Mouse (Mus musculus) left cerebral cortex, postnatal 10 days (tissue): Measurements from ENCODE around the gene Gsap. TPM values are rescaled to one million over a fixed set of nuclear protein-coding genes. Genes with fewer than 3 reads are reported as not detected.
"Not testable (repeated sequence)": the region's sequence is repeated elsewhere in the genome, so short reads cannot be mapped to it uniquely, and the experiment has no call there.

Experiments used
- DNase-seq, 2 experiments: peaks; one replicate each; pipeline ENCODE4 v3.0.0; 2021 to 2022; ENCODE audit warnings: low spot score in 2 of 2, mixed read lengths in 1 of 2; ENCODE audit errors: extremely low spot score in 1 of 2
- intact Hi-C: fragments of 180-260 bp; cut with DNase I; formaldehyde crosslinking; loops from one replicate; pipeline ENCODE4 v1.15.1; 2025
- total RNA-seq, 2 experiments: library from RNA; stranded (reverse); gene quantifications; 2 replicates each; pipeline ENCODE4 v1.2.3; 2021

Gene Gsap
- total RNA-seq, 2 experiments from 2014 or later, result 4.7 to 5.1 TPM

- DNase-seq, result no peak
- intact Hi-C loops, result no loop called here
Measured at GRCm38 (mm10) chr5:21283356-21284062, 97.5 kb downstream of the Gsap start.

DNA sequence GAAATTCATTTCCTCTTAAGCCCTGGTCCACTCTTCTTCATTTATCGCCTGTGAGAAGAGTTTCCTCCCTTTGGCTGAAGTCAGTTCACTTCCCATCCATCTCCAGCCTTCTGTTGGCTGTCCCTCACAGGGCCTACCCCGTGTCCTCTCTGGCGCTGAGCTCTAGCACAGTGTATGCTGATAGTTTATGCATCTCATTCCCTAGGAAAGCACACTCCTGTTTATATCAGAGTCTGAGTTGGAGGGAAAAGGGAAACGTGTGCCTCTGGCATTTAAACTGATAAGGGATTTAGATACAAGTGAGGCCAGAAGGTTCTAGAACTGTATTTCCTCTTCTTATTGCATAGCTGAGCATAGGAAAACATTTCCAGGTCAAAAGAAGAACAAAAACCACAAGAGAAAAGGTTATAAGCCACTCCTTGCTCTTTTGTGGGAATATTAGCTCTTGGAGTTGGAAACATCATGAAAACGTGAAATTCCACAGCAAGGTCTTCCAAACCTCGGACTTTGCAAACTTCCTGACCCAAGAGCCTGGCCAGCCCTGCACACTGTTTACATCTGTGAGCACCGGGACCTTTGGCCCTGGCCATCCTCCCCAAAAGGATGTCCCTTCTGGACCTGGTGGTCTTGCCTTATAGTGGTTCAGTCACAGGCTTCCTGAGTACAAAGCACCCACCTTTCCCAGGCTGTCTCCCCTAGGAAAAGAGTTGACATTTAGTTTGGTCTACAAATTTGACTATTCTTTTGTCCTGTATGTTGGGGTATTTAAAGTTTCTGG is 102.8 kb downstream of the Gsap start:
- intact Hi-C loops, result no loop called here

GRCm38 (mm10) chr5:21290594-21290993 is 104.5 kb downstream of the Gsap start:
- intact Hi-C loops, result no loop called here
- no peak for DNase-seq

More for the DNA sequence above, 102.8 kb downstream of the Gsap start:
- no peak for DNase-seq

DNA sequence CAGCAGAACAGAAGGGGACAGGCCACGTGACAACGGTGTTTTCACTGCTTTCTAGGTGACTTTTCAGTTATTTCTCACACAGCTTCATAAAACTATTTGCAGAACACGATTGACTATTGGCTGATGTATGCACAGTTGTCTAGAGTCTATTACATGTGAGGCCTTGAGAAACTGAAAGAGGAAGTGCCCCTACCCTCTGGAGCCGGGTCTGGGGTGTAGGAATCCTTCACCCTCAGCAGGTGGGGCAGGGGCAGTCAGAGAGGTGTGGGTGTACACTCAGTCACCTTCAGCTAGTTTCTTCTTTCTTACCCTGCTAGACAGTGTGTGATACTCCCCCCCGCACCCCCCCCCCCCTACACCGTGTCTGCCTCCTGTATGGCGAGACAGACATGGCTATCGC is 109.6 kb downstream of the Gsap start:
- DNase-seq, result no peak
- intact Hi-C loops, result no loop called here

GRCm38 (mm10) chr5:21299076-21299755 is 113.2 kb downstream of the Gsap start:
- intact Hi-C loops, result no loop called here
- DNase-seq, result no peak

- intact Hi-C loops, result no loop called here
Measured at GRCm38 (mm10) chr5:21300058-21300457, 114.0 kb downstream of the Gsap start.

GRCm38 (mm10) chr5:21301011-21301410 is 115.0 kb downstream of the Gsap start:
- peak in 1 of 2 experiments; percentile 57 for DNase-seq
- intact Hi-C loops, result no loop called here

More at GRCm38 (mm10) chr5:21300058-21300457, 114.0 kb downstream of the Gsap start:
- DNase-seq, result no peak

DNA sequence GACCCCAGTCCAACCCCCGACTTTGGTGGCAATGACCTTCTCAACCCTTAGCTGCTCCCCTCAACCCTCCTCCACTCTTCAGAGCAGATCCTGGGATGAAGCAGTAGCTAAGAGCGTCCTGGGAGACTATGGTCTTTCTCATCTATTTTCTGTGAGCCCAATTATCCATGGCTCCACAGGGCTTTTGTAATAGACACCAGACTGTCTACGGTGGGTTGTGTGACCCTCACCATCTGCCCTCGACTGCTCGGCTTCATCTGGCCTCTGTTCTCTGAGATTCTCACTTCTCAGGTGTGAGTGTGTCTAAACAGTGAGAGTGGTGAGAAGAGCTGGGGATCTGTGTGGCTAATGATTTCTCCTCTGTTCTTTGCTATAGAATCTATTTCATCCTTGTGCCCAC is 121.1 kb downstream of the Gsap start:
- intact Hi-C loops, result no loop called here
- no peak for DNase-seq

DNA sequence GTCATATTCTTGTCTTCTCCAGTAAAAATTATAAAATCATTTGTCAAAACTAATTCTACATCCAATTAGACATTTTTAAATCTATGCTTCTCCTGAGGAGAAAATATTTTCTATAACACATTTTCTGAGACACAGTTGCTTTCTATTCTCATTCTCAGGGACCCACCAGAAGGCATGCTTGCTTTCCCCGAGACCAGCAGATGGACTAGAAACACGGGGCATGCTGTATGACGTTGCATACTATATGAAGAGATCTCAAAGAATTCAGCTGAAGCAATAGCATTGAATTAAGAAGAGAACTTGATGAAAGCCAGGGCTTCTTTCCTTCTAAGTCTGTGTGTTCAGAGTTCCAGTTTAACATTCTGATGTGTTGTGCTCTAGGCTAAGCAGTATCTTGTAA is 128.6 kb downstream of the Gsap start:
- intact Hi-C loops, result no loop called here

DNA sequence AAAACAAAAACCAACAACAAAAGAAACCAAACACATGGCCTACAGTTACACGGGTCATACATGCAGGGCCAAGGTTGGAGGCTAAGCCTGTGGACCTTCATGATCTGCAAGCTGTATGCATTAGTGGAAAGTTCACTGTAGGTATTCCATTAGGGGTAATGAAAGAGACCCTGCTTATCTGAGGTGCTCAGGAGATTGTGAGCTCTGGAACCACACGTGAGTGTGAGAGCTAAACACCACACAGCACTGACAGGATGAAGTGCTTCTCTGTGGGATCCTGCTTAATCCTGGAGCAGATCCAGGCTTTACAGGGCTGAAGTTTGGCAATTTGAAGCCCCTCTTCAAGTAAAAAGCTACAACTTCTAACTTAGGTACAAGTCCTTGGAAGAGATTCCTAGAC is 134.1 kb downstream of the Gsap start:
- no peak for DNase-seq
- intact Hi-C loops, result no loop called here

More for the DNA sequence above, 128.6 kb downstream of the Gsap start:
- DNase-seq, result peak in 1 of 2 experiments; percentile 30

DNA sequence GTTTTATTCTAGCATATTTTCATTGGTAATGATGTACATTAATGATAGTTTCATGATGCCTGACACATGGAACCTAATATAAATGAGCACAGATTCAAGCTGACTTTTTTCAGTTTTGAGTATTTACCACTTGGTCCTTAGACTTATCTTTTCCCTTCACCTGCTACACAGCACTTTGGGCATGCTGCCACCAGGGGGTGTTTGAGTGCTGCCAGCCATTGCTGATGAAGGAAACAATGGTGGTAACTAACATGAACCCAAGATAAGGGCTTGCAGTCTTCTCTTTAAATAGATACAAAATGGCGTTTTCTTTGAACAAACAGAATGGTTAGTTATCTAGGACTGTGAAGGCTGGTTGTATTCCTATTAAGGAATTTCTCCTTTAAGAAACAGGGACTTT is 140.4 kb downstream of the Gsap start:
- intact Hi-C loops, result no loop called here
- peak in 1 of 2 experiments; percentile 48 for DNase-seq

DNA sequence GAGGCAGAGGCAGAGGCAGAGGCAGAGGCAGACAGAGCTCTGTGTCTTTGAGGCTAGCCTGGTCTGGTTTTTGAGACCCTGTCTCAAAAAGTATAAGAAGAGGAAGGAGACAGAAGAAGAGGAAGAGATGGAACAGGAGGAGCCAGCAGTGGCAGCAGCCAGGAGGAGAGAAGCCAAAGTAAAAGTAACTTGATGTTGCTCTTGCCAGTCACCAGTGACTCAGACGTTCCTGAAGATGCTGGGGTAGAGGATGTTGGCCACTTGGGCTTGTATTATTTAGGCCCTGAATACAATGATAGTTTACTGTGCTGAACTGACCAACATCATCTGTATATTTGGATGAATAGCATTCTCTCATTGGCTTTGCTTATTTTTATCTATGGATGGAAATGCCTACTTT is 142.5 kb downstream of the Gsap start:
- intact Hi-C loops, result no loop called here

GRCm38 (mm10) chr5:21329672-21330665 is 143.9 kb downstream of the Gsap start:
- intact Hi-C loops, result loop anchor here (5.0 kb wide), 1 partner anchor 82 kb away; no protein-coding TSS in a partner anchor
- DNase-seq, result no peak

More for the DNA sequence above, 142.5 kb downstream of the Gsap start:
- DNase-seq, result no peak

DNA sequence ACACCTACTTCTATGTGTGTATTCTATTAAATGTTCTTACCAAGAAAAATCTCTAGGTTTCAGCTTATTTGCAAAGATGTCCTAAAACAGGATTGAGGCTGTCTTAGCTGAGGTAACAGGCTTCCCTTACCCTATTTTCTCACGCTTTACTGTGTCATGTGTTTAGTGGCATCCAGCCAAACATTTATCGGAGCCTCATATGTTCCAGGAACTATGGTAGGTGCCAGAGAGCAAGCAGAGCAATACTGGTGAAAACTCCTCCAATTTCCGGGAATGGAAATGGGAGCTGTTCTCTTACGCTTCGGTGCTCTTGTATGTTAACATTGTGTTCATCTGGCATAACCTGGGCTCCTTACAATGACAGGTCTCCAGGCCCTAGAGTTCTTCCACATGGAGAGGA is 145.6 kb downstream of the Gsap start:
- intact Hi-C loops, result loop anchor here (5.0 kb wide), 1 partner anchor 81 kb away; no protein-coding TSS in a partner anchor
- DNase-seq, result no peak

- intact Hi-C loops, result loop anchor here (5.0 kb wide), 1 partner anchor 80 kb away; no protein-coding TSS in a partner anchor
- no peak for DNase-seq
Measured at GRCm38 (mm10) chr5:21332119-21332518, 146.1 kb downstream of the Gsap start.

DNA sequence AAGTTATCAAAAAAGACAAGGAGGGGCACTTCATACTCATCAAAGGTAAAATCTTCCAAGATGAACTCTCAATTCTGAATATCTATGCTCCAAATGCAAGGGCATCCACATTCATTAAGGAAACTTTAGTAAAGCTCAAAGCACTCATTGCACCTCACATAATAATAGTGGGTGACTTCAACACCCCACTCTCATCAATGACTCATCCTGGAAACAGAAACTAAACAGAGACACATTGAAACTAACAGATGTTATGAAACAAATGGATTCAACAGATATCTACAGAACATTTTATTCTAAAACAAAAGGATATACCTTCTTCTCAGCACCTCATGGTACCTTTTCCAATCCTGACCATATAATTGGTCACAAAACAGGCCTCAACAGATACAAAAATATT is 156.2 kb downstream of the Gsap start:
- DNase-seq, intact Hi-C loops: not testable (repeated sequence)

DNA sequence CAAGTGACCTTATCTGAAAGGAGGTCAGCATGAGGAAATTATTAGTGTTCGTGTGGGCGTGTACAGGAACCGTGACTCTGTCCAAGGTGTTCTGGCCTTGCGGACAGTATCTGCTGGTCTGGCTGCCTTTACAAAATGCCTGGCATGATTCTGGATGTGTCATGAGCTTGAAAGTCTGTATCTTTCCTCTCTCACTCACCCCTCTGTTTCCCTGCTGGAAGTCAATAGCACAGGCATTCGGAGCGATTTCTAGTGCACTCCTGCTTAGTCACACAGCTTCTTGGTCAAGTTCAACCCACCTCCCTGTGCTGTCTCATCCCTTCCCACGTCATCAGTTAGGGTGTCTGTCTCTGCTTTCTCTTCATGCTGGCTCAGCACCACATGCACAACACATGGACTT is 162.3 kb downstream of the Gsap start:
- intact Hi-C loops, result no loop called here
- no peak for DNase-seq

GRCm38 (mm10) chr5:21351678-21352077 is 165.6 kb downstream of the Gsap start:
- DNase-seq, result no peak
- intact Hi-C loops, result no loop called here
